Mouse (Mus musculus): ENCODE measurements around the gene Sh2b2. TPM values are rescaled to one million over a fixed set of nuclear protein-coding genes. Genes with fewer than 3 reads are reported as not detected.

The Sh2b2 gene
- polyA plus RNA-seq, 1 experiment = 7.3 TPM

DNA sequence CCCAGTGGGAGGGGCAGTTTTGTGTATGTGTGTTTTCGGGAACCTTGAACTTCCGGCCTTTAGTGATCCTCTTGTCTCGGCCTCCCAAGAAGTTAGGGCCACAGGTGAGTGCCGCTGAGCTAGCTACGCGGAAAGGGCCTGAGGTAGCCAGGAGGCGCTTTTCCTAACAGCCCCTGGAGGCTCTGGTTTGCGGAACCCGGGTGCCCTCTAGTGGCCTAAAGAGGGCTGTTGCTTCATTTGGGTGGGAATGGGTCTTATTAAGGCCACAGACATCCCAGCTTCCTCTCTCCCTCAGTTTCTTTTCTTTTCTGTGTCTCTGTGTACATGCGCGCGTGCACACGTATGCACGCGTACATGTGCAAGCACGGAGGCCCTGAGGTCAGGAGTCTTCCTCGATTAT lies 6.5 kb upstream of the Sh2b2 start:
- 34% methylated on average over 17 of the region's 17 CpGs for WGBS
- TF ChIP-seq CTCF (IDR thresholded peaks at IDR 0.05; ENCODE audit: extremely low read depth, insufficient read length, insufficient replicate concordance, low read depth, low read length) = peak; percentile 92
- TF ChIP-seq POLR2A (IDR thresholded peaks at IDR 0.05; ENCODE audit: low read depth, low read length) = no peak
- Histone ChIP-seq H3K36me3 (ENCODE audit: control insufficient read depth, insufficient read depth, low read length) (peaks cover 6% of the 10 kb centered on the region; the same call in 1 of the 2 replicates), H3K4me1 (ENCODE audit: control insufficient read depth, insufficient read depth, insufficient read length, low read length) (no peaks in the 10 kb centered on the region), H3K27me3 (ENCODE audit: control insufficient read depth, insufficient read depth, low read length) (no peaks in the 10 kb centered on the region), H3K4me3 (ENCODE audit: low read depth, low read length) (no peak overlapping the region), H3K27ac (ENCODE audit: insufficient read depth, low read depth, low read length) (no peak overlapping the region)

- no peak overlapping the region for H3K27ac ChIP-seq (ENCODE audit: insufficient read depth, low read depth, low read length)
- TF ChIP-seq POLR2A (IDR thresholded peaks at IDR 0.05; ENCODE audit: low read depth, low read length) (no peak), CTCF (IDR thresholded peaks at IDR 0.05; ENCODE audit: extremely low read depth, insufficient read length, insufficient replicate concordance, low read depth, low read length) (peak; percentile 49; the same call in 1 of the 2 replicates)
These were observed 4.6 kb upstream of the Sh2b2 start for GRCm38 (mm10) chr5:136251004-136251403.

DNA sequence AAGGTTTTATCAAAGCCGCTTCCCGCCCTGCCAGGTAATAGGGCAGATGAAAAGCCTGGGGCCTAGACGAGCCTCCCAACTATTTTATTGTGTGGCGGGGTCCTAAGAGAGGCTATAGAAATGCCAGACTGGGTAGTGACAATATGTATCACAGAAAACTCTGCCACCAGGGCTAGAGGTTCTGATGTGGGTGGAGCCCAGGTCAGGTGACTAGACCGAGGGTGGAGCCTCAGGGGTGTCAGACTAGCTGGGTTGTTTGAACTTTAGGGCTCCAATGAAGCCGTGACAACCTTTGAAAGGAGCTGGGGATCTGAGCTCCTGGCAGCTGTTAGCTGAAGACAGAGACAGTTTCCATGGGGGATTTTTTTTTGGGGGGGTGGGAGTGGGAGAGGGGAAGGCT lies 2.1 kb upstream of the Sh2b2 start:
- H3K27ac ChIP-seq (ENCODE audit: insufficient read depth, low read depth, low read length) = no peak overlapping the region
- TF ChIP-seq POLR2A (IDR thresholded peaks at IDR 0.05; ENCODE audit: low read depth, low read length) = no peak
- H3K36me3 ChIP-seq (ENCODE audit: control insufficient read depth, insufficient read depth, low read length) = peaks cover 2% of the 10 kb centered on the region; the same call in 1 of the 2 replicates
- H3K4me1 ChIP-seq (ENCODE audit: control insufficient read depth, insufficient read depth, insufficient read length, low read length) = peaks cover 9% of the 10 kb centered on the region
- WGBS = 64% methylated on average over 6 of the region's 6 CpGs
- H3K4me3 ChIP-seq (ENCODE audit: low read depth, low read length) = no peak overlapping the region
- H3K27me3 ChIP-seq (ENCODE audit: control insufficient read depth, insufficient read depth, low read length) = peaks cover 8% of the 10 kb centered on the region

More at GRCm38 (mm10) chr5:136251004-136251403, 4.6 kb upstream of the Sh2b2 start:
- Histone ChIP-seq H3K36me3 (ENCODE audit: control insufficient read depth, insufficient read depth, low read length) (peaks cover 3% of the 10 kb centered on the region; the same call in 1 of the 2 replicates), H3K4me1 (ENCODE audit: control insufficient read depth, insufficient read depth, insufficient read length, low read length) (no peaks in the 10 kb centered on the region), H3K27me3 (ENCODE audit: control insufficient read depth, insufficient read depth, low read length) (no peaks in the 10 kb centered on the region), H3K4me3 (ENCODE audit: low read depth, low read length) (no peak overlapping the region)
- WGBS = 55% methylated on average over 7 of the region's 7 CpGs

- Histone ChIP-seq H3K4me3 (ENCODE audit: low read depth, low read length) (peak overlapping the region; percentile 87), H3K36me3 (ENCODE audit: control insufficient read depth, insufficient read depth, low read length) (0 out of 2 replicates have a peak, but pooled peaks cover 1% of the 10 kb centered on the region), H3K27me3 (ENCODE audit: control insufficient read depth, insufficient read depth, low read length) (peaks cover 12% of the 10 kb centered on the region), H3K27ac (ENCODE audit: insufficient read depth, low read depth, low read length) (peak overlapping the region; percentile 25; the same call in 1 of the 2 replicates), H3K4me1 (ENCODE audit: control insufficient read depth, insufficient read depth, insufficient read length, low read length) (peaks cover 9% of the 10 kb centered on the region)
- 36% methylated on average over 15 of the region's 15 CpGs for WGBS
- TF ChIP-seq CTCF (IDR thresholded peaks at IDR 0.05; ENCODE audit: extremely low read depth, insufficient read length, insufficient replicate concordance, low read depth, low read length) = no peak
- no peak for TF ChIP-seq POLR2A (IDR thresholded peaks at IDR 0.05; ENCODE audit: low read depth, low read length)
These were observed 560 bp downstream of the Sh2b2 start for GRCm38 (mm10) chr5:136245541-136246451.

DNA sequence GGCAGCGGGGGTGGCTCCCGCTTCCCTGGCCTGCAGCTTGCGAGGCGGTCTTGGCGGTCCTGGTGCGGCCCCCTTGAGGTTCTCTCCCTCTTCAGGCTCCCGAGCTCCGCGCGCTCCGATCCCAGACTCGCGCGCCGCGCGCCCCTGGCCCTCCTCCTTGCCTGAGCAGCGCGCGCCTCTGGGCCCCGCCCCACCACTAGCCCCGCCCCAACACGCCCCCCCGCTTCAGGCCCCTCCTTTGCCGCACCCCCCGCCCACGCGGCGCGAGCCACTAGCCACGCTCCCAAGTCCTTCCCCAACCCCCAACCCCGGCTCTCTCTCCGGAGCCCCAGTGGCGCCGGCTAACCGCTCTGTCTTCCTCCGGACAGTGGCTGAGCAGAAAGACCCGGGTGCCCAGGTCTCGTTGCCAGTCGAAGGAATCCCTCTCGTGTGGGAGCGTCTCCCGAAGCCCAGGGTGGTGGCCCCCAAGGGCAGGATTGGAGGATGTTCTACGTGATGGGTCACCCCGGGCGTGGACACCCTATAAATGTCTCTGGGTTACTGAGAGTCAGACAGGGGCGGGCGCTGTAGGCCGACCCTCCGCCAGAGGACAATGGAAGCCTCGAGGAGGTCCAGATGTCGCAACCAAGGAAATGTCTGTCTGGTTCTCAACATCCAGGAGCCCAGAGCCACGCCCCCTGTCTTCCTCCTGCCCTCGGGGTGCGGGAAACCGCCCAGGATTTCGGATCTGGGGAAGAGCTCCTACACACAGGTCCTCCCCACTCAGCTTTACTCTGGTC lies 1.4 kb downstream of the Sh2b2 start:
- WGBS = 2% methylated on average over 53 of the region's 57 CpGs
- H3K4me1 ChIP-seq (ENCODE audit: control insufficient read depth, insufficient read depth, insufficient read length, low read length) = peaks cover 9% of the 10 kb centered on the region
- peak overlapping the region; percentile 50 for H3K27ac ChIP-seq (ENCODE audit: insufficient read depth, low read depth, low read length)
- TF ChIP-seq CTCF (IDR thresholded peaks at IDR 0.05; ENCODE audit: extremely low read depth, insufficient read length, insufficient replicate concordance, low read depth, low read length) = no peak
- H3K36me3 ChIP-seq (ENCODE audit: control insufficient read depth, insufficient read depth, low read length) = no peaks in the 10 kb centered on the region
- H3K4me3 ChIP-seq (ENCODE audit: low read depth, low read length) = peak overlapping the region; percentile 87
- peaks cover 12% of the 10 kb centered on the region for H3K27me3 ChIP-seq (ENCODE audit: control insufficient read depth, insufficient read depth, low read length)

GRCm38 (mm10) chr5:136243851-136244761 lies 2.2 kb downstream of the Sh2b2 start:
- H3K27ac ChIP-seq (ENCODE audit: insufficient read depth, low read depth, low read length) = no peak overlapping the region

More at GRCm38 (mm10) chr5:136243851-136244761, 2.2 kb downstream of the Sh2b2 start:
- peaks cover 9% of the 10 kb centered on the region for H3K4me1 ChIP-seq (ENCODE audit: control insufficient read depth, insufficient read depth, insufficient read length, low read length)
- no peak for TF ChIP-seq CTCF (IDR thresholded peaks at IDR 0.05; ENCODE audit: extremely low read depth, insufficient read length, insufficient replicate concordance, low read depth, low read length)
- no peak for TF ChIP-seq POLR2A (IDR thresholded peaks at IDR 0.05; ENCODE audit: low read depth, low read length)
- no peaks in the 10 kb centered on the region for H3K36me3 ChIP-seq (ENCODE audit: control insufficient read depth, insufficient read depth, low read length)
- H3K27me3 ChIP-seq (ENCODE audit: control insufficient read depth, insufficient read depth, low read length) = peaks cover 12% of the 10 kb centered on the region
- under 1% methylated on average over 67 of the region's 67 CpGs for WGBS
- peak overlapping the region; percentile 87 for H3K4me3 ChIP-seq (ENCODE audit: low read depth, low read length)
